Mouse (Mus musculus): ENCODE measurements around the gene Cmip. TPM values are rescaled to one million over a fixed set of nuclear protein-coding genes. Genes with fewer than 3 reads are reported as not detected.

The Cmip gene
- polyA plus RNA-seq, 1 experiment, result 17.3 TPM

DNA sequence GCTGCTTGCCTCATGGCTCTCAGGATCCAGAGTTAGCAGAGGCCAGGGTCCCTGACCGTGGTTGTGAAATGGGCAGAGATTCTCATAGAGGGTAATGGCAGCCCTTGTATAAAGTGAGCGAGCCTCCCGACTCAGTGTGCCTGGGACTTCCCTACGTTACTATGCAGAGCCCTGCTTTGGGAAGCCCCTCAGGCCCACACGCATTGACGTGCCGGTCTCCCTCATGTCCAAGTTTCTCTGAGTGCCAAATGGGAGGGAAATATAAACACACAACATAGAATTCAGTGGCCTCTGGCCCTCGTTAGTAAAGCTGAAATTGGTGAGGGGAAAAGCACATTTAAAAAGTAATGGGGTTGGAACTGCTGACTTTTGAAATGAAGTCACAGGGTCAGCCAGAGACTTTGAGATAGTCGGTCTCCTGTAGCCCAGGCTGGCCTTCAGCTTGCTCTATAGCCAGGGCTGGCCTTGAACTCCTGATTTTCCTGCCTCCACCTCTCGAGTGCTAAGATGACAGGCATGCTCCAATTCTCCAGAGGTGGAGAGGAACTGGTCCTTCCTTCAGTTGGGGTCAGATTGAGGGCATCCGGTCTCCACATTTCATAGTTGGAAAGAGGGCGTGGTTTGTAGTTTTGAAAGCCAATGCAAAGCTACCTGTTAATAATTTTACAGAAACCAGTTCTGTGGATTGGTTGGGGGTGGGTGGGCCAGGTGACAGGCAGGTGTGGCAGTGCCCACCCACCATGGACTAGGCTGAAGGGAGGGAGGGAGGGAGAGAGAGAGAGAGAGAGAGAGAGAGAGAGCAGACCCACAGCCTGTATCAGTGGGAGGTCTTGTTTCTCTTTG, 105.0 kb downstream of the Cmip start:
- H3K4me3 ChIP-seq (ENCODE audit: insufficient read depth, poor library complexity, severe bottlenecking), result no peak overlapping the region
- no peak overlapping the region for H3ac ChIP-seq (ENCODE audit: control insufficient read depth, insufficient read length, low read depth)
- no peaks in the 10 kb centered on the region for H3K27me3 ChIP-seq (ENCODE audit: control insufficient read depth, insufficient read depth, insufficient read length)
- no peak for TF ChIP-seq CEBPB (IDR thresholded peaks at IDR 0.05; ENCODE audit: low read depth)
- TF ChIP-seq FOSL1 (IDR thresholded peaks at IDR 0.05; ENCODE audit: insufficient read depth, low read length, poor library complexity, severe bottlenecking), result no peak
- no peak for TF ChIP-seq USF1 (IDR thresholded peaks at IDR 0.05; ENCODE audit: low read depth)
- no peak for TF ChIP-seq MYOG (IDR thresholded peaks at IDR 0.05; ENCODE audit: control insufficient read depth, extremely low read depth, insufficient read length)
- TF ChIP-seq MYOD1 (IDR thresholded peaks at IDR 0.05; ENCODE audit: control insufficient read depth, insufficient read length, low read depth), result no peak
- TF ChIP-seq MAX (IDR thresholded peaks at IDR 0.05), result no peak
- no peak for TF ChIP-seq CTCF (IDR thresholded peaks at IDR 0.05; ENCODE audit: control insufficient read depth, insufficient read depth, insufficient read length)
- peaks cover 65% of the 10 kb centered on the region for H3K79me2 ChIP-seq (ENCODE audit: control insufficient read depth, insufficient read depth)
- H3K36me3 ChIP-seq (ENCODE audit: control insufficient read depth, insufficient read depth), result no peaks in the 10 kb centered on the region
- peaks cover 22% of the 10 kb centered on the region for H3K79me3 ChIP-seq (ENCODE audit: low read depth)

DNA sequence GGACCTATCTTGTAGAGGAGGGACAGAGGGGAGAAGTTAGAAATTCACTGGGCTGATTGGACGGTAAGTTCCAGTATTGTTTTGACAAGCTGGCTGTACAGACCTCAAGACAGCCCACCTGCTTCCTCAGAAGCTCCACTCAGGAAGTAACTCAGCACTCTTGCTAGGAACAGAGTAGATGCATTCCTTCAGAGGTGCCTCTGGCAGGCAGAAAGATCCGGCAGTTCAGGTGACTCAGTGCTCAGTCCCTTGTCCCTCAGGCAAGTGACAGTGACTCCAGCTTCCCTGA, 105.5 kb downstream of the Cmip start:
- H3ac ChIP-seq (ENCODE audit: control insufficient read depth, insufficient read length, low read depth), result no peak overlapping the region
- TF ChIP-seq MYOD1 (IDR thresholded peaks at IDR 0.05; ENCODE audit: control insufficient read depth, insufficient read length, low read depth), result no peak
- TF ChIP-seq FOSL1 (IDR thresholded peaks at IDR 0.05; ENCODE audit: insufficient read depth, low read length, poor library complexity, severe bottlenecking), result no peak
- TF ChIP-seq CEBPB (IDR thresholded peaks at IDR 0.05; ENCODE audit: low read depth), result no peak
- no peak for TF ChIP-seq MYOG (IDR thresholded peaks at IDR 0.05; ENCODE audit: control insufficient read depth, extremely low read depth, insufficient read length)
- TF ChIP-seq MAX (IDR thresholded peaks at IDR 0.05), result no peak
- TF ChIP-seq USF1 (IDR thresholded peaks at IDR 0.05; ENCODE audit: low read depth), result no peak
- TF ChIP-seq CTCF (IDR thresholded peaks at IDR 0.05; ENCODE audit: control insufficient read depth, insufficient read depth, insufficient read length), result no peak
- H3K79me3 ChIP-seq (ENCODE audit: low read depth), result peaks cover 20% of the 10 kb centered on the region
- peaks cover 69% of the 10 kb centered on the region for H3K79me2 ChIP-seq (ENCODE audit: control insufficient read depth, insufficient read depth)
- H3K27me3 ChIP-seq (ENCODE audit: control insufficient read depth, insufficient read depth, insufficient read length), result no peaks in the 10 kb centered on the region
- H3K36me3 ChIP-seq (ENCODE audit: control insufficient read depth, insufficient read depth), result no peaks in the 10 kb centered on the region
- no peak overlapping the region for H3K4me3 ChIP-seq (ENCODE audit: insufficient read depth, poor library complexity, severe bottlenecking)

DNA sequence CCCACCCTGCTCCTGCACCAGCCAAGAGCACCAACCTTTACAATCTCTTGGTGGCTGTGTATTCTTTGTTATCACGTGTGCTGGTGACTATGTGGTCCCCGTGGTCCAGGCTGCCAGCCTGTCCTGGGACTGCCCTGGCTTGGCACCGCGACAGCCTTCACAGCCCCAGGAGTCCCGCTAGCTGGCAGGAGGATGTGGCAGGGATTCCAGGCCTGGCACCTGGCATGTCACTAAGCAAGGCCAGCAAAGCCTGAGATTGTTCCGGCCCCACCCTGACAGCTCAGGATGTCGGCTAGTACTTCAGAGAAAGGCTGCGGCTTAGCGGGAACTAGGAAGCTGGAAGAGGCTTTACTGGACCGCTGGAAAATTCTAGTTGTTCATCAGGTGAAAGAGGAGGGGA, 106.4 kb downstream of the Cmip start:
- no peak overlapping the region for H3ac ChIP-seq (ENCODE audit: control insufficient read depth, insufficient read length, low read depth)
- TF ChIP-seq CEBPB (IDR thresholded peaks at IDR 0.05; ENCODE audit: low read depth), result no peak
- peak; percentile 19 for TF ChIP-seq USF1 (IDR thresholded peaks at IDR 0.05; ENCODE audit: low read depth)
- H3K79me3 ChIP-seq (ENCODE audit: low read depth), result peaks cover 20% of the 10 kb centered on the region
- H3K79me2 ChIP-seq (ENCODE audit: control insufficient read depth, insufficient read depth), result peaks cover 75% of the 10 kb centered on the region
- no peaks in the 10 kb centered on the region for H3K27me3 ChIP-seq (ENCODE audit: control insufficient read depth, insufficient read depth, insufficient read length)
- no peaks in the 10 kb centered on the region for H3K36me3 ChIP-seq (ENCODE audit: control insufficient read depth, insufficient read depth)
- no peak overlapping the region for H3K4me3 ChIP-seq (ENCODE audit: insufficient read depth, poor library complexity, severe bottlenecking)

DNA sequence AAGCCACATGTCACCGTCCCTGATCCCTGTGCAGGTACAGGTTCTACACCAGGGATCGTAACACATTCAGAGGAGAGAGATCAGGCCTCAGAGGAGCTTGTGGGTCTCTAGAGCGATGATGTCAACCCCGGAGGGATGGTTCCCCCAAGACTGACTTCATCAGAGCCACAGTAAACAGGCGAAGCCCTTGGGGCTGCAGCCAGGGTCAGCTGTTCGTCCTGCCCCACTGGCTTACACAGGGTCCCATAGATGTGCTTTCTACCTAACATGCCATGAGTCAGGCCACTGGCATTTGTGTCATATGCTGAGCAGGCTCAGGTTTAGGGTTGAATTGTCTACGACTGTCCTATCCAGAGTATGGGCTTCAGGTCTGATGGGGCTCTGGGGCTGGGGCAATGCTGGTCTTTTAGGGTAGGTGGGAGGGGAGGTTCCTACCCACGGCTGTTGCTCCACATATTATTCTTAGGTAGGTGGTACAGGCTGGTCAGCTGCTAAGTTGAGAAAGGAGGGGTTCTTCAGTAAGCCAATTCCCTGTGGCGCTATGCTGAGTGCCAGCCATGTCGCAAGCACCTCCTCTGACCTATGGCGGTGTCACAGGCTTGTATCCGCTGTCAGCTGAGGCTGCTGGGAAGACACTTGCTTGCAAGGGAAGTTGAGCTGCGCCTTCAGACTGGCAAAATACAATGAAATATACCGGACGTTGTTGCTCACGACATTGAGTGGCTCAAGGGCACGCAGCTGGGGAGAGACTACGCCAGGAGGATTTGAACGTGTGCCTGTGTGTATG, 107.7 kb downstream of the Cmip start:
- no peak overlapping the region for H3K4me3 ChIP-seq (ENCODE audit: insufficient read depth, poor library complexity, severe bottlenecking)
- no peaks in the 10 kb centered on the region for H3K27me3 ChIP-seq (ENCODE audit: control insufficient read depth, insufficient read depth, insufficient read length)
- H3ac ChIP-seq (ENCODE audit: control insufficient read depth, insufficient read length, low read depth), result no peak overlapping the region
- peaks cover 21% of the 10 kb centered on the region for H3K79me3 ChIP-seq (ENCODE audit: low read depth)
- no peak for TF ChIP-seq CEBPB (IDR thresholded peaks at IDR 0.05; ENCODE audit: low read depth)
- no peak for TF ChIP-seq CTCF (IDR thresholded peaks at IDR 0.05; ENCODE audit: control insufficient read depth, insufficient read depth, insufficient read length)
- no peak for TF ChIP-seq FOSL1 (IDR thresholded peaks at IDR 0.05; ENCODE audit: insufficient read depth, low read length, poor library complexity, severe bottlenecking)
- no peak for TF ChIP-seq MAX (IDR thresholded peaks at IDR 0.05)
- no peak for TF ChIP-seq USF1 (IDR thresholded peaks at IDR 0.05; ENCODE audit: low read depth)
- TF ChIP-seq MYOD1 (IDR thresholded peaks at IDR 0.05; ENCODE audit: control insufficient read depth, insufficient read length, low read depth), result no peak
- TF ChIP-seq MYOG (IDR thresholded peaks at IDR 0.05; ENCODE audit: control insufficient read depth, extremely low read depth, insufficient read length), result no peak
- H3K36me3 ChIP-seq (ENCODE audit: control insufficient read depth, insufficient read depth), result no peaks in the 10 kb centered on the region
- H3K79me2 ChIP-seq (ENCODE audit: control insufficient read depth, insufficient read depth), result peaks cover 69% of the 10 kb centered on the region

DNA sequence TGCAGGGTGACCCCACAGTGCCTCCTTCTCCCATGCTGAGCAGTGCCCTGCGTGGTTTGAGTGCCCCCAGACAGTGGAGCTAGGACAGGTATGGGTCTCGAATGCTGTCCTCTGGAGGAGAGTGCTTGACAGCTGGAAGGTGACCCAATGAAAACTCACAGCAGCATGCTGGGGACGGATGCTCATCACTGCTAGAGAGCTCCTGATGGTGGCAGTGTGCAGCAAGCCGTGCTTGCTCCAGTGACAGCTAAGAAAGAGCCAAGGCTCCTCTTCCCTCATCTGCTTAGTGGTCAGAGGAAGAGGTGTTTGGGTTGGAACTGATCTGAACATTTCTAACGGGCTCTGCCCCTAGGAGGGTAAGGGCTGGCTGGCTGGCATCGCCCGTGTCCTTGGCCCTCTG, 109.6 kb downstream of the Cmip start:
- H3K27me3 ChIP-seq (ENCODE audit: control insufficient read depth, insufficient read depth, insufficient read length), result no peaks in the 10 kb centered on the region
- peaks cover 58% of the 10 kb centered on the region for H3K79me2 ChIP-seq (ENCODE audit: control insufficient read depth, insufficient read depth)
- TF ChIP-seq MYOD1 (IDR thresholded peaks at IDR 0.05; ENCODE audit: control insufficient read depth, insufficient read length, low read depth) (no peak), MYOG (IDR thresholded peaks at IDR 0.05; ENCODE audit: control insufficient read depth, extremely low read depth, insufficient read length) (no peak), CTCF (IDR thresholded peaks at IDR 0.05; ENCODE audit: control insufficient read depth, insufficient read depth, insufficient read length) (no peak), MAX (IDR thresholded peaks at IDR 0.05) (no peak), USF1 (IDR thresholded peaks at IDR 0.05; ENCODE audit: low read depth) (no peak), FOSL1 (IDR thresholded peaks at IDR 0.05; ENCODE audit: insufficient read depth, low read length, poor library complexity, severe bottlenecking) (no peak)
- H3ac ChIP-seq (ENCODE audit: control insufficient read depth, insufficient read length, low read depth), result no peak overlapping the region
- no peaks in the 10 kb centered on the region for H3K36me3 ChIP-seq (ENCODE audit: control insufficient read depth, insufficient read depth)
- peaks cover 18% of the 10 kb centered on the region for H3K79me3 ChIP-seq (ENCODE audit: low read depth)
- H3K4me3 ChIP-seq (ENCODE audit: insufficient read depth, poor library complexity, severe bottlenecking), result no peak overlapping the region

Measured in C2C12 (cell line).